Comparison of ENCODE assay signal across 9 mouse cellular contexts in genomic region chr4:63316076-63316746, GRCm38 (mm10). TPM values are rescaled to one million over a fixed set of nuclear protein-coding genes. Genes with fewer than 3 reads are reported as not detected.
DNase-seq lines count a peak whose midpoint lies in the region; ATAC-seq and TF ChIP-seq lines count a peak whose summit lies in the region.
"Had no signal": no experiment of that assay in that cellular context is flagged by ENCODE, and none has a peak within 500 bp of the region (broad histone marks: within the 10 kb centered on the region; RNA-seq: fewer than 3 reads in every experiment).

No protein-coding gene starts in this region.

- H3K4me3 ChIP-seq in heart, embryonic 10.5 days = no peak overlapping the region
- no peak overlapping the region for H3K4me3 ChIP-seq in hindbrain, embryonic 16.5 days (ENCODE audit: low read length)
- no peak overlapping the region for H3K4me3 ChIP-seq in stomach, embryonic 16.5 days (replicated peaks; ENCODE audit: low read length)
- no peak overlapping the region for H3K4me3 ChIP-seq in midbrain, embryonic 16.5 days (ENCODE audit: low read depth, low read length)
- H3K4me3 ChIP-seq: liver, embryonic 13.5 days had no signal

- H3K9me3 ChIP-seq in heart, embryonic 10.5 days = no peaks in the 10 kb centered on the region
- no peaks in the 10 kb centered on the region for H3K9me3 ChIP-seq in hindbrain, embryonic 16.5 days (ENCODE audit: control insufficient read depth, low read length)
- no peaks in the 10 kb centered on the region for H3K9me3 ChIP-seq in stomach, embryonic 16.5 days (replicated peaks; ENCODE audit: control insufficient read depth, low read length)
- no peaks in the 10 kb centered on the region for H3K9me3 ChIP-seq in midbrain, embryonic 16.5 days (replicated peaks; ENCODE audit: control insufficient read depth, low read length, poor library complexity, severe bottlenecking)
- H3K9me3 ChIP-seq: liver, embryonic 13.5 days had no signal

- H3K4me1 ChIP-seq in heart, embryonic 10.5 days = peaks cover 3% of the 10 kb centered on the region
- no peaks in the 10 kb centered on the region for H3K4me1 ChIP-seq in hindbrain, embryonic 16.5 days (ENCODE audit: control insufficient read depth, insufficient read depth, low read depth, low read length)
- H3K4me1 ChIP-seq in stomach, embryonic 16.5 days (ENCODE audit: control insufficient read depth, insufficient read depth, low read length) = peaks cover 6% of the 10 kb centered on the region; the same call in 1 of the 2 replicates
- H3K4me1 ChIP-seq in midbrain, embryonic 16.5 days (ENCODE audit: control insufficient read depth, insufficient read depth, low read length) = no peaks in the 10 kb centered on the region
- H3K4me1 ChIP-seq: liver, embryonic 13.5 days had no signal

- H3K36me3 ChIP-seq in heart, embryonic 10.5 days = peaks cover under 1% of the 10 kb centered on the region; the same call in 1 of the 2 replicates
- H3K36me3 ChIP-seq in hindbrain, embryonic 16.5 days (ENCODE audit: control insufficient read depth, insufficient read depth, low read length) = no peaks in the 10 kb centered on the region
- H3K36me3 ChIP-seq in stomach, embryonic 16.5 days (ENCODE audit: control insufficient read depth, insufficient read depth, low read length) = peaks cover 3% of the 10 kb centered on the region; the same call in 1 of the 2 replicates
- H3K36me3 ChIP-seq in midbrain, embryonic 16.5 days (ENCODE audit: control insufficient read depth, insufficient read depth, low read length) = no peaks in the 10 kb centered on the region

- H3K27me3 ChIP-seq in heart, embryonic 10.5 days (ENCODE audit: insufficient read depth, poor library complexity, severe bottlenecking) = peaks cover 45% of the 10 kb centered on the region
- H3K27me3 ChIP-seq in hindbrain, embryonic 16.5 days (replicated peaks; ENCODE audit: control insufficient read depth, insufficient read depth, low read length) = no peaks in the 10 kb centered on the region
- H3K27me3 ChIP-seq in stomach, embryonic 16.5 days (ENCODE audit: control insufficient read depth, insufficient read depth, low read length) = no peaks in the 10 kb centered on the region
- no peaks in the 10 kb centered on the region for H3K27me3 ChIP-seq in midbrain, embryonic 16.5 days (ENCODE audit: control insufficient read depth, insufficient read depth, low read depth, low read length)
- H3K27me3 ChIP-seq: liver, embryonic 13.5 days had no signal

- TF ChIP-seq CTCF in brain, embryonic 14.5 days (IDR thresholded peaks at IDR 0.05; ENCODE audit: borderline replicate concordance, extremely low read depth, insufficient read depth, insufficient read length) = no peak

- peak; percentile 55 to 72 for DNase-seq in heart, adult 18-20 months
- no peak for DNase-seq in heart, embryonic 10.5 days (ENCODE audit: low spot score)
- peak; percentile 94 for DNase-seq in 3T3-L1 (ENCODE audit: low read depth, low spot score)
- DNase-seq in brain, embryonic 14.5 days (ENCODE audit: low read depth) = peak; percentile 20
- DNase-seq: liver, embryonic 13.5 days had no signal

- ATAC-seq in hindbrain, embryonic 16.5 days = 0 out of 2 replicates have a peak, but pooled peaks have one; percentile 28
- peak; percentile 79 for ATAC-seq in stomach, embryonic 16.5 days (ENCODE audit: insufficient read depth, low FRiP score)
- ATAC-seq in CD4-positive, CD25-positive, alpha-beta regulatory T cell, adult 4 months = no peak
- no peak for ATAC-seq in midbrain, embryonic 16.5 days

- H3K9ac ChIP-seq in hindbrain, embryonic 16.5 days (ENCODE audit: low read depth, low read length) = no peak overlapping the region
- H3K9ac ChIP-seq in stomach, embryonic 16.5 days (ENCODE audit: low read length) = no peak overlapping the region
- H3K9ac ChIP-seq in midbrain, embryonic 16.5 days (ENCODE audit: low read depth, low read length) = no peak overlapping the region
- H3K9ac ChIP-seq: liver, embryonic 13.5 days had no signal

- WGBS in heart, embryonic 10.5 days = 59% methylated on average over 9 of the region's 9 CpGs
- 74% methylated on average over 9 of the region's 9 CpGs for WGBS in hindbrain, embryonic 16.5 days
- 50% methylated on average over 9 of the region's 9 CpGs for WGBS in stomach, embryonic 16.5 days
- WGBS in midbrain, embryonic 16.5 days = 78% methylated on average over 9 of the region's 9 CpGs

- no peak for TF ChIP-seq POLR2A in brain, embryonic 14.5 days (IDR thresholded peaks at IDR 0.05; ENCODE audit: borderline replicate concordance, extremely low read depth, insufficient read depth, insufficient read length, poor library complexity, severe bottlenecking)

- no peak overlapping the region for H3K4me2 ChIP-seq in hindbrain, embryonic 16.5 days (ENCODE audit: low read length)
- H3K4me2 ChIP-seq in stomach, embryonic 16.5 days (ENCODE audit: low read depth, low read length) = no peak overlapping the region
- no peak overlapping the region for H3K4me2 ChIP-seq in midbrain, embryonic 16.5 days (ENCODE audit: low read length)
- H3K4me2 ChIP-seq: liver, embryonic 13.5 days had no signal

- no peak overlapping the region for H3K27ac ChIP-seq in heart, embryonic 10.5 days
- H3K27ac ChIP-seq in hindbrain, embryonic 16.5 days (ENCODE audit: low read depth, low read length) = no peak overlapping the region
- no peak overlapping the region for H3K27ac ChIP-seq in stomach, embryonic 16.5 days (ENCODE audit: low read length)
- no peak overlapping the region for H3K27ac ChIP-seq in midbrain, embryonic 16.5 days (ENCODE audit: low read length)
- H3K27ac ChIP-seq: liver, embryonic 13.5 days had no signal

RNA-seq across cellular contexts. Expression of gene Orm1, which starts 28.1 kb away (rescaled TPM):
- total RNA-seq in heart, adult 18-20 months (2021) = 1 to 10 TPM in 1 of 2 experiments, under 1 TPM in 1; 0.84 to 3.7 TPM
- not detected in 2 replicates for polyA plus RNA-seq in heart, embryonic 10.5 days (2016; fragmentation: Nextera tagmentation; extraction: Ambion mirVana)
- not detected in 2 replicates for polyA plus RNA-seq in brain, embryonic 14.5 days (2012; rRNA removed)
- polyA plus RNA-seq in hindbrain, embryonic 16.5 days (2015; fragmentation: Nextera tagmentation; extraction: Ambion mirVana) = not detected in 2 replicates
- 0.23 TPM in 1 of 2 replicates, not detected in the other for polyA plus RNA-seq in stomach, embryonic 16.5 days (2015; fragmentation: Nextera tagmentation; extraction: Ambion mirVana)
- polyA plus RNA-seq in CD4-positive, CD25-positive, alpha-beta regulatory T cell, adult 4 months (2017; shearing (Covaris generic)) = not detected
- not detected in 2 replicates for polyA plus RNA-seq in midbrain, embryonic 16.5 days (2015; fragmentation: Nextera tagmentation; extraction: Ambion mirVana)
- polyA plus RNA-seq: liver, embryonic 13.5 days had no signal

RNA-seq across cellular contexts. Expression of gene Orm3, which starts 39.8 kb away (rescaled TPM):
- total RNA-seq in heart, adult 18-20 months (2021) = 1 to 10 TPM; 2.2 to 3.1 TPM
- polyA plus RNA-seq in heart, embryonic 10.5 days (2016; fragmentation: Nextera tagmentation; extraction: Ambion mirVana) = not detected in 2 replicates
- not detected in 2 replicates for polyA plus RNA-seq in brain, embryonic 14.5 days (2012; rRNA removed)
- not detected in 2 replicates for polyA plus RNA-seq in hindbrain, embryonic 16.5 days (2015; fragmentation: Nextera tagmentation; extraction: Ambion mirVana)
- polyA plus RNA-seq in stomach, embryonic 16.5 days (2015; fragmentation: Nextera tagmentation; extraction: Ambion mirVana) = not detected in 2 replicates
- 1 to 10 TPM in 1 of 2 experiments, under 1 TPM in 1; 0.79 to 1.2 TPM for polyA plus RNA-seq in CD4-positive, CD25-positive, alpha-beta regulatory T cell, adult 4 months (2017; shearing (Covaris generic))
- polyA plus RNA-seq in midbrain, embryonic 16.5 days (2015; fragmentation: Nextera tagmentation; extraction: Ambion mirVana) = not detected in 2 replicates
- polyA plus RNA-seq: liver, embryonic 13.5 days had no signal

RNA-seq across cellular contexts. Expression of gene Orm2, which starts 46.0 kb away (rescaled TPM):
- total RNA-seq in heart, adult 18-20 months (2021) = under 1 TPM in 1 of 2 experiments, not detected in 1; 0.82 TPM
- polyA plus RNA-seq in heart, embryonic 10.5 days (2016; fragmentation: Nextera tagmentation; extraction: Ambion mirVana) = not detected in 2 replicates
- not detected in 2 replicates for polyA plus RNA-seq in brain, embryonic 14.5 days (2012; rRNA removed)
- polyA plus RNA-seq in hindbrain, embryonic 16.5 days (2015; fragmentation: Nextera tagmentation; extraction: Ambion mirVana) = not detected in 2 replicates
- polyA plus RNA-seq in stomach, embryonic 16.5 days (2015; fragmentation: Nextera tagmentation; extraction: Ambion mirVana) = not detected in 2 replicates
- polyA plus RNA-seq in CD4-positive, CD25-positive, alpha-beta regulatory T cell, adult 4 months (2017; shearing (Covaris generic)) = under 1 TPM in 1 of 2 experiments, not detected in 1; 0.43 TPM
- polyA plus RNA-seq in midbrain, embryonic 16.5 days (2015; fragmentation: Nextera tagmentation; extraction: Ambion mirVana) = not detected in 2 replicates
- polyA plus RNA-seq: liver, embryonic 13.5 days had no signal

Comparison
In these comparisons a context has a peak if more than half of its experiments do, and no peak if none do; other contexts are left out.
1. ATAC-seq: peak in hindbrain, embryonic 16.5 days (single experiment) and stomach, embryonic 16.5 days (single experiment); none in CD4-positive, CD25-positive, alpha-beta regulatory T cell, adult 4 months (single experiment) and midbrain, embryonic 16.5 days (single experiment).